Mouse (Mus musculus) intestine, embryonic 16.5 days (tissue): ENCODE measurements around the gene Olfr694. TPM values are rescaled to one million over a fixed set of nuclear protein-coding genes. Genes with fewer than 3 reads are reported as not detected.

Source experiments
- ATAC-seq: fragments of 200-750 bp; cut with Nextera tagmentation; 2 replicates; pipeline ENCODE4 v1.8.0; 2017; ENCODE audit warnings: moderate TSS enrichment, moderate library complexity
- H3K27ac ChIP-seq: fragments of 300-500 bp; sonication (generic); 2 replicates; pipeline ENCODE4 v1.5.1; 2014; ENCODE audit warnings: mild to moderate bottlenecking, low read length
- H3K27me3 ChIP-seq: fragments of 300-500 bp; sonication (generic); replicated peaks from 2 replicates; pipeline ENCODE4 v1.6.1; 2014; ENCODE audit warnings: low read length, control low read depth, mixed read lengths; ENCODE audit not compliant: control insufficient read depth, insufficient read depth
- H3K36me3 ChIP-seq: fragments of 300-500 bp; sonication (generic); 2 replicates; pipeline ENCODE4 v1.6.1; 2014; ENCODE audit warnings: low read length, control low read depth; ENCODE audit not compliant: control insufficient read depth, insufficient read depth
- H3K4me1 ChIP-seq: fragments of 300-500 bp; sonication (generic); 2 replicates; pipeline ENCODE4 v1.6.1; 2014; ENCODE audit warnings: low read length, control low read depth, mixed read lengths; ENCODE audit not compliant: control insufficient read depth, insufficient read depth
- H3K4me2 ChIP-seq: fragments of 300-500 bp; sonication (generic); 2 replicates; pipeline ENCODE4 v1.6.1; 2014; ENCODE audit warnings: low read depth, low read length, control low read depth
- H3K4me3 ChIP-seq: fragments of 300-500 bp; sonication (generic); 2 replicates; pipeline ENCODE4 v1.5.1; 2014; ENCODE audit warnings: mild to moderate bottlenecking, low read length
- H3K9ac ChIP-seq: fragments of 300-500 bp; sonication (generic); 2 replicates; pipeline ENCODE4 v1.6.1; 2014; ENCODE audit warnings: low read depth, low read length
- H3K9me3 ChIP-seq: fragments of 300-500 bp; sonication (generic); 2 replicates; pipeline ENCODE4 v1.6.1; 2016; ENCODE audit warnings: low read length, control low read depth; ENCODE audit not compliant: control insufficient read depth
- WGBS: fragments of 180-500 bp; shearing (Covaris S2); extraction: QIAGEN DNeasy Blood & Tissue Kit; methylation state at CpG from one replicate; pipeline ENCODE4 v1.1.7; 2014; 5-methylcytosine and 5-hydroxymethylcytosine counted together
- polyA plus RNA-seq: library from polyadenylated mRNA; unstranded; fragments of >200 nt; fragmentation: Nextera tagmentation; extraction: Ambion mirVana; gene quantifications from 2 replicates; pipeline ENCODE4 v1.2.1, GENCODE M21; 2015

Olfr694 gene
- polyA plus RNA-seq, 1 experiment from 2014 or later, result not detected

GRCm38 (mm10) chr7:106680484-106680883, 11.1 kb downstream of the Olfr694 start, which contains the start of gene Olfr693:
TSS of gene Olfr693 (minus strand) at chr7:106680584.
- H3K9ac ChIP-seq, result no peak within 1 kb of the TSS
- no peak within 1 kb of the TSS for H3K27ac ChIP-seq
- H3K4me1 ChIP-seq, result no peaks in the 10 kb centered on the region
- H3K36me3 ChIP-seq, result no peaks in the 10 kb centered on the region
- H3K9me3 ChIP-seq, result no peaks in the 10 kb centered on the region
- H3K27me3 ChIP-seq, result no peaks in the 10 kb centered on the region
- H3K4me2 ChIP-seq, result no peak within 1 kb of the TSS
- ATAC-seq, result no peak
- no peak within 1 kb of the TSS for H3K4me3 ChIP-seq

GRCm38 (mm10) chr7:106652344-106652652, 39.3 kb downstream of the Olfr694 start:
- Histone ChIP-seq H3K36me3 (no peaks in the 10 kb centered on the region), H3K27ac (no peak overlapping the region), H3K9ac (no peak overlapping the region), H3K9me3 (no peaks in the 10 kb centered on the region), H3K27me3 (no peaks in the 10 kb centered on the region), H3K4me2 (no peak overlapping the region), H3K4me1 (no peaks in the 10 kb centered on the region), H3K4me3 (no peak overlapping the region)
- no peak for ATAC-seq

- ATAC-seq, result no peak
- Histone ChIP-seq H3K4me3 (no peak overlapping the region), H3K9me3 (no peaks in the 10 kb centered on the region), H3K27me3 (no peaks in the 10 kb centered on the region), H3K36me3 (no peaks in the 10 kb centered on the region), H3K9ac (no peak overlapping the region), H3K4me1 (no peaks in the 10 kb centered on the region), H3K4me2 (no peak overlapping the region), H3K27ac (no peak overlapping the region)
Measured at GRCm38 (mm10) chr7:106651555-106652343, 39.9 kb downstream of the Olfr694 start.

GRCm38 (mm10) chr7:106649774-106650173, 41.8 kb downstream of the Olfr694 start:
- 75% methylated on average over 1 of the region's 1 CpGs for WGBS
- ATAC-seq, result no peak
- Histone ChIP-seq H3K27ac (no peak overlapping the region), H3K4me3 (no peak overlapping the region), H3K4me2 (no peak overlapping the region), H3K9me3 (no peaks in the 10 kb centered on the region), H3K36me3 (no peaks in the 10 kb centered on the region), H3K4me1 (no peaks in the 10 kb centered on the region), H3K9ac (no peak overlapping the region), H3K27me3 (no peaks in the 10 kb centered on the region)

- Histone ChIP-seq H3K27ac (no peak overlapping the region), H3K36me3 (no peaks in the 10 kb centered on the region), H3K4me2 (no peak overlapping the region), H3K9ac (no peak overlapping the region), H3K27me3 (no peaks in the 10 kb centered on the region), H3K9me3 (no peaks in the 10 kb centered on the region), H3K4me1 (no peaks in the 10 kb centered on the region), H3K4me3 (no peak overlapping the region)
- no peak for ATAC-seq
- WGBS, result 67% methylated on average over 1 of the region's 1 CpGs
Measured at GRCm38 (mm10) chr7:106645261-106645660, 46.4 kb downstream of the Olfr694 start.

DNA sequence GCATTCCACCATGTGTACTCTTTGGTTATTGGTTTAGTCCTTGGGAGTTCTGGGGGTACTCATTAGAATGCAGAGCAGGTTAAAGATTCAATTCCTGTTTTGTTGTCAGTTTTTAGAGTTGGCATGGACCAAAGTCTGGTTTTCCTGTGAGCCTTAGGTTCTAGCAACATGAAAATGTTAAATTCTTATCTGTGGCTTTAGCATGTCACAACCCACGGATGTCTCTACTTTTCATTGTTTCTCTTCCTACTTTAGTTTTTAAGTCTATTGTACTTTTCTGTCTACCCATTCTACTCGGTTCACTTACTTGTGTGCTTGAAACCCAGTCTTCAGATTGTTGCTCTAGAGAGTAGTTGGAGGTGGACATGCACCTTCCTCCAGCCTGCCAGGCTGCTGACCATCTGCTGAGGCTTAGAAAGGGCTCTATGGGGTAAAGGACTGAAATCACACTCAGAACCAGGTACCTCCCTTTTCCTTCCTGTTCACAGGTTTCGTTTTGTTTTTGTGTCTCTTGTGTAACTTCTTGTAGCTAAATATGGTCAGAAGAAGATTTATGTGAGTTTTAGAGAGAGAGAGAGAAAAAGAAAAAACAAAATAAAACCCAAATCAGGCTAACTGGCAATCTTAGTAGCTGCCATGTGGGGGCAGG, 47.3 kb downstream of the Olfr694 start:
- no peaks in the 10 kb centered on the region for H3K4me1 ChIP-seq
- no peak overlapping the region for H3K4me3 ChIP-seq
- no peak overlapping the region for H3K4me2 ChIP-seq
- ATAC-seq, result no peak
- no peaks in the 10 kb centered on the region for H3K36me3 ChIP-seq
- no peaks in the 10 kb centered on the region for H3K9me3 ChIP-seq
- no peak overlapping the region for H3K27ac ChIP-seq
- H3K27me3 ChIP-seq, result no peaks in the 10 kb centered on the region
- 65% methylated on average over 3 of the region's 3 CpGs for WGBS
- H3K9ac ChIP-seq, result no peak overlapping the region

- no peak overlapping the region for H3K9ac ChIP-seq
- H3K27me3 ChIP-seq, result no peaks in the 10 kb centered on the region
- H3K36me3 ChIP-seq, result no peaks in the 10 kb centered on the region
- H3K9me3 ChIP-seq, result no peaks in the 10 kb centered on the region
- H3K4me2 ChIP-seq, result no peak overlapping the region
- no peak for ATAC-seq
- no peaks in the 10 kb centered on the region for H3K4me1 ChIP-seq
- no peak overlapping the region for H3K27ac ChIP-seq
- no peak overlapping the region for H3K4me3 ChIP-seq
- 76% methylated on average over 1 of the region's 1 CpGs for WGBS
Measured at GRCm38 (mm10) chr7:106640839-106641238, 50.8 kb downstream of the Olfr694 start.

GRCm38 (mm10) chr7:106635560-106635959, 56.1 kb downstream of the Olfr694 start:
- no peaks in the 10 kb centered on the region for H3K4me1 ChIP-seq
- H3K9me3 ChIP-seq, result no peaks in the 10 kb centered on the region
- no peak for ATAC-seq
- no peak overlapping the region for H3K4me2 ChIP-seq
- H3K9ac ChIP-seq, result no peak overlapping the region
- H3K27me3 ChIP-seq, result no peaks in the 10 kb centered on the region
- H3K36me3 ChIP-seq, result no peaks in the 10 kb centered on the region
- no peak overlapping the region for H3K4me3 ChIP-seq
- H3K27ac ChIP-seq, result no peak overlapping the region
- WGBS, result 83% methylated on average over 4 of the region's 4 CpGs
